Mouse (Mus musculus): ENCODE data around the gene Catsper3.
A peak's percentile ranks its signal among the peaks of the same experiment; 100 is the strongest.

Gene Catsper3

GRCm38 (mm10) chr13:55827679-55828140 lies 43.3 kb downstream of the Catsper3 start:
- no peak for DNase-seq

- DNase-seq: peak; percentile 22
Observed at GRCm38 (mm10) chr13:55828141-55829017, 44.0 kb downstream of the Catsper3 start.

- peak; percentile 25 for DNase-seq
Observed at GRCm38 (mm10) chr13:55829018-55829655, 44.8 kb downstream of the Catsper3 start.

- peak; percentile 18 for DNase-seq
Observed at GRCm38 (mm10) chr13:55830081-55830832, 45.9 kb downstream of the Catsper3 start.

DNA sequence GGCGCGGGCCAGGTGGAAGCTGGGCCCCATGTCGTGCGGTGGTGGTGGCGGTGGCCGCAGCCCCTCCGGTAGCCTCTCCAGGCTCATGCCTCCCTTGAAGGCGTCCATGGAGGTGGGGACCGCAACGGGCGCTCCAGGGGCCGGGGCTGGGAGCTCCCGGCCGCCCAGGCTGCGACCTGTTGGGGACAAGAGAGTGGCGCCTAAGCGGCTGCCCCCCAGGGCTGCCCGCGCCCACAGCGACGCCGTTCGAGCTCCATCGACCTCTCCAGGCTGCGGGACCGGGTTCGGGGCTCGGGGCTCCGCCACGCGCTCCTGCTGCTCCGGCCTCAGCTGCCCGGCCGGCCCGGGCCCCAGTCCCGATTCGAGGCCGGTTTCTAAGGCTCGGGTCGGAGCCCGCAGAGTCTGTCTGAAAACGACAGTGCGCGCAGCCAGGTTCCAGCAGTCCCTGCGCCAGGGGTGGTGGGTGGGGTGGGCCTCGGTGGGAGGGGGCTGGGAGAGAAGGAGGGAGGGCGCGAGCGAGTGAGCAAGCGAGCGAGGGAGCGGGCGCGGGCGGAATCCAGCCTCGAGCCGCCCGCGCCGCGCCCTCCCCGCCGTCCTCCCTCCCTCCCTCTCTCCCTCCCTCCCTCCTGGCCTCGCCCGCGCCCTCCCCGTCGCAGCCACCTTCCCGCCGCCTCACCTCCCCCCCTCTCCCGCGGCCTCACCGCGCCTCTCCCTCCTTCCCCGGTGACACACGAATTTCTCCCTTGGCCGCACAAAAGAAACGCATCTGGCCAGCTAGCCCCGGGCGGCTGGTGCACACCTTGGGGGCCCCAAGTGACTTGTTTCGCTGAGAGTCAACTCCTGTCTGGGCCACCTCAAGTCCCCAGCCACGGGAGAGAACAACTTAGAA lies 46.7 kb downstream of the Catsper3 start:
- DNase-seq: no peak

GRCm38 (mm10) chr13:55831722-55832160 lies 47.4 kb downstream of the Catsper3 start:
- DNase-seq: no peak

GRCm38 (mm10) chr13:55832602-55833001 lies 48.2 kb downstream of the Catsper3 start:
- no peak for DNase-seq

GRCm38 (mm10) chr13:55833921-55834320 lies 49.6 kb downstream of the Catsper3 start:
- no peak for DNase-seq

GRCm38 (mm10) chr13:55834667-55835066 lies 50.3 kb downstream of the Catsper3 start:
- DNase-seq: no peak

DNA sequence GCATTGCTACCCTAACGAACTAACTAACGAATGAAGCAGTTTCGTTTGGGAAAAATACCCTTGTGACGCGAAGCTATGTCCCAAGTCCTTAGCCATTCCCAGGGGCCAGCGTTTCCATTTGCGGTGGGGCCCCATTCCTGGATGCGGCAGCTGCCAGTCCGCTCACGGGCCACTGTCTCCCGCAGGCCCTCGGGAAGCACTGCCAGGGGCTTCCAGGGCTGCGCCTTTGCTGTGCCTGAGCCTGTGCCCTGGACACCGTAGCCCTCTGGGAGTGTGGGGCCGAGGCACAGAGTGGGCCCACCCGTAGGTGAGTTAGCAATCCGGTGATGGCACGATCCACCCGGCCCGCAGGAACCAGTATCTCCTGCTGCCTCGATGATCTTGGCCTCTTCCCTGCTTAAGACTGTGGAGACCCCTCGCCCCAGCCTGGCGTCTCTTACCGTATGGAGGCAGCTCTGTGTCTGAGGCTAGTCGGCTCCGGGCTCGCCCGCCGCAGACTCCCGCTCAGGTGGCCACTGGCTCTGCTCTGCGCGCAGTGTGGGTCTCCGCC lies 51.3 kb downstream of the Catsper3 start:
- DNase-seq: no peak

- DNase-seq: no peak
Observed at GRCm38 (mm10) chr13:55836142-55836625, 51.8 kb downstream of the Catsper3 start, which contains the start of gene Pitx1. Pitx1 (minus strand) TSS chr13:55836192.

- DNase-seq: no peak
Observed at GRCm38 (mm10) chr13:55836786-55837780, 52.7 kb downstream of the Catsper3 start.

DNA sequence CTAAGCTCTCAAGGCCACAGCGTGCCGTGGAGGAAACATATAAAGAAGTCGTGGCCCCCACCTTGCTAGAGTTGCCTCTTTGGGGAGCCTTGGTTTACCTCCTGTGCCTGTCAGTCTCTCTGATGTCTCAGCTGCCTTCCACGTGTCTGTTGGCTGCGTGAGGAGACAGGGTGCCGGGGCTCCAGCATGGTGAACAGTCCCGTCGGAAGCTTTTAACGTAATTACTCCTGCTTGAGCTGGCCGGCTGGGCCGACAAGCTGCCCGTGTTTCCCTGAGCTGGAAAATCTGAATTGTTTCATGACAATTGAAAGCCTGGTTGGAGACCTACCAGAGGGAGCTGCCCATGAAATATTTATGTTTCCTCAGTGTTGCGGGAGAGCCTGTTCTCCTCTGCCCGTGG lies 55.9 kb downstream of the Catsper3 start:
- no peak for DNase-seq

GRCm38 (mm10) chr13:55843700-55844099 lies 59.3 kb downstream of the Catsper3 start:
- DNase-seq: no peak

DNA sequence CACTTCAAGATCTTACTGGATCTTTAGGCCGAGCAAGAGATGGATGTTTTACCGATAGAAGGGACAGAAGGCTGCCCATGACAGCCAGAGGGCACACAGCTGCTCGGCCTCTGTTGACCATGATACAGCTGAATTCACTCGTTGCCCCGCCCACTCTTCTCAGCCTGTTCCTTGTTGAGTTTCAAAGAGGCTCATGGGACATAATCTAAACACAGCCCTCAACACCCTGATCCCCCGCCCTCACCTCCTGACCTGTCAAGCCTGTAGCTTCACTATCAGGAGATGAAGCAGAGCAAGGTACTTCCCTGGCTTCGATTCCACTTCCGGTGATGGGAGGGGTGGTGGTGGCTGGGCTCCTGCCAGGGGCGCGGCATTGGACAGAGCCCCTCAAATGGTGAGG lies 63.4 kb downstream of the Catsper3 start:
- no peak for DNase-seq

DNA sequence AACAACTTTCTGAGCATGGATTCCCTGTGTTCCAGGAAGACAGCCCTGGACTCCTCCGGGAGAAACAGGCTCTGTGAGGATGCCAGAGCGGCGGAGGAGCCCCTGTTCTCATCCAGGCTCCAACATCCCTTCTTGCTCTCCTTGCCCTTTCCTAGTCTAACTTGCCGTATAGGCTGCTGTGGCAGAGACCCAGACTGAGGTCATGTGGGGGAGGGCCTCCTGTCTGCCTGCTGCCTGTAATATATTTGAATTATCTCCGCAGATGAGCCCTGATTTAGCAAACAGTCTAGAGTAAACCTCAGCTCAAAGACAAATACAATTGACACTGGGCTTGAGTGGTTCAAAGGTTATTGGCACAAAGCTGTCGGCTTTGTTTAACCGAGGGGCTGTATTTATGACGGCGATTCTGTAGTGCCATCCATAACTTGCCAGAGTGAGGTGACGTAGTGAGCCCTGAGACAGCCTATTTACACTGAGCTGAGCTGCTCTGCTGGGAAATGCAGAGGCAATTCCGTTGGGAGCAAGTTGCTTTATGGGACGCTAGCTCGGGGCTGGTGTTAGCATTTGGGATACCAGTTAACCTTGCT lies 64.3 kb downstream of the Catsper3 start:
- DNase-seq: no peak

DNA sequence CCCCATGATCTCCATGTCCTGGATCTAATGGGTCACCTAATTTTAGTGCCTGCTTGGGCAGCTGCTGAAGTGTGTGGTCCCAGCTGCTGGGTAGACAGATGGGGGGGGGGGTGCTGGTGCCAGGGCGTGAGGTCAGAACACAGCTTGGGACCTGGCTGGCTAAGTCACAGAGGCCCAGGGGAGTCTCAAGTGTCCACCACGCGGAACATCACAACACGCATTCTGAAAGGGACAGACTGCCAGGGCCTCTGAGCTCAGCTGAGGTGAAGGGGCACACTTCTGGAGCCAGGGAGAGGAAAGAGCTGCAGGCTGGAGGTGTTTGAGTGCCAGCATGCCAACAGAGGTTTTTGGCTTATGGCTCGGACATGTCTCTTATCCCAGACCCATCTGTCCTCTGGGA lies 66.4 kb downstream of the Catsper3 start:
- DNase-seq: no peak

- DNase-seq: no peak
Observed at GRCm38 (mm10) chr13:55852205-55852604, 67.8 kb downstream of the Catsper3 start.

DNA sequence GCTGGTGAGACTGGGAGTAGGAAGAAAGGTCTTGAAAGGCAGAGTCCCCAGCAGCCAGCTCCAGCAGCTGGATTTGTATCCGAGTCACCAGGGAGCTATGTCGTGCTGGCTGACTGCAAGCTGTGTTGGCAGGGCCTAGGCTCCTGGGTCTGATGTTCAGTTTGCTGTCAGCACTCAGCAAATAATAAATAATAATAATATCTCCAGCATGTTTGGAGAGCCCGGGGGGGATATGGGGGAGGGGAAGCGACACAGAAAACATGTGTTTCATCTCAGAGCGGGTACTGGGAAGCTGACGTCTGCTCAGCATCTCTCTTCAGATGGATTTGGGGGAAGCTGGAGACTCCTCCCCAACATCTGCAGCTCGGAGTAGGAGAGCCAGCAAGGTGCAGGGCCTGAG lies 71.4 kb downstream of the Catsper3 start:
- no peak for DNase-seq

GRCm38 (mm10) chr13:55858463-55858862 lies 74.1 kb downstream of the Catsper3 start:
- no peak for DNase-seq
